Mouse (Mus musculus) bone marrow, adult 2 months (tissue): ENCODE measurements around the gene Rab4a.

Experiments used
- CTCF ChIP-seq: fragments of 200-500 bp; IDR thresholded peaks from 2 replicates; pipeline ENCODE4 v1.5.1; 2011; ENCODE audit warnings: low read length, control low read depth; ENCODE audit not compliant: control insufficient read depth, insufficient read depth
- POLR2A ChIP-seq: fragments of 200-500 bp; IDR thresholded peaks from 2 replicates; pipeline ENCODE4 v1.6.1; 2011; ENCODE audit warnings: low read depth, mild to moderate bottlenecking, control low read depth, low read length, borderline replicate concordance; ENCODE audit not compliant: control insufficient read depth

DNA sequence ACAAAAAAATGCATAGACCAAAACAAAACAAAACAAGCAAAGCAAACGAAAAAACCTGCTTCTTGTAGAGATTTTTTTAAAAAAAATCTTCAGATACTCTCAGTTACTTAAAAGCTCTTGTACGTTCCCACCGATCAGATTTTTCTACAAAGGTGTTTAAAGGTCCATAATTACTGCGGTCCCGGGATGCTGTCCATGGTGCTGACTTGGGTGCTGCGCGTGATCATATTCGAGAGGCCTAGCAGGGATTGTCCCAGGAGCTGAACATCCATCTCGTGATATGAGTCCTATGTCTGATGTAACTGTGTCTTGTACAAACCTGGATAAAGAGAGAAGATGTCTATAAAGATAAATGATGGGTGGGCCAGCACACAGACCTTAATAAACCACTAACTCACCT lies 32.7 kb downstream of the Rab4a start:
- TF ChIP-seq CTCF (no peak), POLR2A (no peak)
